Mouse (Mus musculus) megakaryocyte, embryonic 14.5 days (primary cell): Measurements from ENCODE around the gene Tmem223.

Experiments used
- FLI1 ChIP-seq: IDR thresholded peaks from 2 replicates; pipeline ENCODE4 v1.6.1; 2012; ENCODE audit warnings: low read length, inconsistent platforms, mixed read lengths
- GATA1 ChIP-seq: IDR thresholded peaks from 3 replicates; pipeline ENCODE4 v1.6.1; 2012; ENCODE audit warnings: mixed read lengths, low read length, inconsistent platforms, borderline replicate concordance

- no peak for TF ChIP-seq GATA1
- no peak for TF ChIP-seq FLI1
Measured at GRCm38 (mm10) chr19:8736160-8736467, 34.7 kb upstream of the Tmem223 start.
